Mouse (Mus musculus) urinary bladder, adult 2 months (tissue): ENCODE measurements around the gene Igdcc3. TPM values are rescaled to one million over a fixed set of nuclear protein-coding genes. Genes with fewer than 3 reads are reported as not detected.
A peak's percentile ranks its signal among the peaks of the same experiment; 100 is the strongest.

Experiments used
- DNase-seq: peaks from one replicate; pipeline ENCODE4 v3.0.0; 2022; ENCODE audit warnings: low spot score
- polyA plus RNA-seq: library from polyadenylated mRNA; depleted of rRNA; stranded (reverse); fragments of >200 nt; gene quantifications from 2 replicates; pipeline ENCODE4 v1.2.3, GENCODE M21; 2012; rRNA removed

Gene Igdcc3
- 2.3 and 2.7 TPM in 2 replicates for polyA plus RNA-seq

DNA sequence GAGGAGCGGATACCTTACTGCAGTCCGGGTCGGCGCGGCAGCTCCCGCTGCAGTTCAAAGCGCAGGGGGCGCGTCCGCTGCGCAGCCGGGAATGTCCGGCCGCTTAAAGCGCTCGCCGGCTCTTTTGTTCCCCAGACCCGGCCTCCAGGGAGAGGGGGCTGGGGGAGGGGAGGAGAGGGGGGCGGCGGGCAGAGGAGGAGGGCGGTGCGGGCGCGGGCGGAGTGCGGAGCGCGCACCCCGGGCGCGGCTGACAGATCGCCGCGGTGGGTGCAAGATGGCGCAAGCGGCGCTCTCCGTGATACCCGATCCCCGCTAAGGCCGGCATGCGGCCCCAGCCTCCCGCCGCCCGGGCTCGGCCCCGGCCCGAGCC is at the start of gene Igdcc3:
Gene Igdcc3, plus strand, starts transcription at position 254 of the 370 bp plus-strand sequence.
- no peak for DNase-seq

DNA sequence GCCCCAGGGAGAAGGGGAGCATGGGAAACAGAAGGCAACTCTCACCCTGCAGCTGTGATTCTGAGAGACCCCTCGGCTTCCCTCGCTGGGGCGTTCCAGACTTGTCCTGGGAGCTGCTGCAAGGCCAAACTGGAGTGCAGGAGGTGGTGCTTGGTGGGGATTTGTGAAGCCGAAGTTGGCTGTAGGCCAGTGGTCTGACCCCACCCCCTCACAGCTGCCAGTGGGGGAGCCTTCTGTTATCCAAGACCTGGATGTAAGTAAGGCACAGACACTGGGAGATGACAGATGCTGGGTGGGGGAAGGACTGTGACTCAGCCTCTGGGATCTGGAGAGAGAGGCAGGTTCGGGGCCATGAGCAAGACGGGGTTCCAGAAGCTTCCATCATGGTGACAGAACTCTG is 46.8 kb upstream of the Igdcc3 start:
- no peak for DNase-seq

DNA sequence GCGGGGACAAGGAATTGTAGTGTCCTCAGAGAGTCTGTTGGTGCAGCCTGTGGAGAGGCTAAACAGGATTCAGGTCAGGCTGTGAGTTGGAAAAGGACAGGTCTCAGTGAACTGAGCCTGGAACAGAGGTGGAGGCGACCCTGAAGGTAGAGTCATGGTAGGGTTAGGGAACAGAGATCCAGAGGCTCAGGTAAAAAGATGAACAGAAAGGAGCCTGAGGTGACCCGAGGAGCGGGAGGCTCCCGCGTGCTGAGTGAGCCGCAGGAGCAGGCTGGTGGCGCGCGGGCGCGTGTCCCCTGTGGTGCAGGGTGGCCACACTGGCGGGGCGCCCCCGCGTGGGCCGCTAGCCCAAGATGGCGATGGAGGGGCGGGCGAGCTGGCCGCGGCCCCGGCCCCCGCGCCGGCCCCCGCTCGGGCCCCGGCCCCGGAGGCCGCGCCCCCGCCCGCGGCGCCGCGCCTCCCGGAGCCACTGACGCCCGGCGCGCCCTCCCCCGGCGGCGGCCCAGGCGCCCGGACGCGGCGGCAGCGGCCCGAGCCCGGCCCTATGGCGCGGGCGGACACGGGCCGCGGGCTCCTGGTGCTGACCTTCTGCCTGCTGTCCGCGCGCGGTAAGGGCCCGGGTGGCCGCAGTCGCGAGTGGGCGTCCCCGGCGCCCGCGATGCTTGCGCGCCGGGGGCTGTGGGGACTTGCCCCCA is 39.9 kb upstream of the Igdcc3 start, which contains the start of gene Igdcc4:
Gene Igdcc4, plus strand, starts transcription at position 496 of the 695 bp plus-strand sequence.
- DNase-seq: no peak

DNA sequence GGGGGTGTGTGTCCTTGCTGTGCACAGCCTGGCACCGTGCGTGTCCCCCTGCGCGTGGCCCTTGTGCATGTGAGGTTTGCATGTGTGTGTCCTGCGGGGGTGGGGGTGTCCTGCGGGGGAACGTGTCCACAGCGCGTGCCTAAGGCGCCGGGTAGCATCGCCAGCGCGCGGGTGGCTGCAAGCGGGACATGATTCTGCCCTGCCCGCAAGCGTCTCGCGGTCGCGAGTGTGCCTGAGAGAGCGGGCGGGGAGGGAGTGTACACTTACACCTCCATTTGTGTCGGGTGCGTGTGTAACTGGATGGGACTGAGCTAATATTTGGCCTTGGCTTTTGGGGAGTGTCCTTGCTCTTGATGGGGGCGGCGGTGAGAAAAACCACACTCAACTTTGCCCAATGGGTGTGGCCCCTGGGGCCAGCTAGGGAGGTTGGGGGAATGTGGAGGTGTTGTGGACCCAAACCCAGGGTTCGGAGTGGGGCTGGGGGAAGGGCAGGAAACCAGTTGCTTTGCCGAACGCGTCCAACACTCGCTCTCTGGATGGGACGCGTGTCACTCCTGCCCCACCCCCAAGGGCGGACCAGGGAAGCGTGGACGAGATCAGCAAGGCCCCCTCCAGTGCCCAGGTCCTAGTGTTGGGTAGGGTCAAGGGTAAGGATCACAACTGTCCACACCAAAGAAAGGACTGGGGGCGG is 39.2 kb upstream of the Igdcc3 start:
- no peak for DNase-seq

DNA sequence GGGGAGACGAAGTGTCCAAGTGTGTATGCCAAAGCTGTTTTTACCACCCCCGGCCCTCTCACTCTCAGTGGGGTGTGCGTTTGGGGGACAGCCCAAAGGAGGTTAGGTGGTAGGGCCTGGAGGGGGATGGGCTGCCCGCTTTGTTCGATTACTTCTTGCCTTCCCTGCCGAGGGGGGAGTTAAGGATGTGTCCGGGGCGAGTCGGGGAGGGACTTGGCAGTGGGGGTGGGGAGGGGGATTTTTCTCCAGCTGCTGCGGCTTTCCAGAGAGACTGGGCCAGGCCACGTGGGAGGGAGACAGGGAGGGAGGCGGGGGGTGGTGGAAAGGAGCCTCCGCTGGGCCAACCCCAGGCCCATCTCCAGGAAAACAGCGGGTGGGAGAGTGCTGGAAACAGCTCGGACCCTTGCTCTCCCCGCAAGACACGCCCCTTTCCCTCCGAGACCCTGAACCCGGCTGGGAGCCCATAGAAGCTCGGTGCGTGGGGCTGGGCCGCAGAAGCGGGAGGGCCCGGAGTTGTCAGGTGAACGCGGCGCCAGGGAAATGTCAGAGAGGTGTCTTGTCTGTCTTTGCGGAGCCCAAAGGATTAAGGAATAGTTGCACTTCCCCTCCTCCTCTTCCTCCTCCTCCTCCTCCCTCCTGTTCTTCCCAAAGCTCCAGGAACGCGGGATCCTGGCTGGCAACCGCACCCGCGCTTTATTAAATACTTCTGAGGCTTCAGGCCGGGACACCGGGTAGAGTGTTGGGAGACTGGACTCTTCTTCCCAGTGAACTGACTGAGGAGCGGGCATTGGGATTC is 38.4 kb upstream of the Igdcc3 start:
- DNase-seq: no peak

DNA sequence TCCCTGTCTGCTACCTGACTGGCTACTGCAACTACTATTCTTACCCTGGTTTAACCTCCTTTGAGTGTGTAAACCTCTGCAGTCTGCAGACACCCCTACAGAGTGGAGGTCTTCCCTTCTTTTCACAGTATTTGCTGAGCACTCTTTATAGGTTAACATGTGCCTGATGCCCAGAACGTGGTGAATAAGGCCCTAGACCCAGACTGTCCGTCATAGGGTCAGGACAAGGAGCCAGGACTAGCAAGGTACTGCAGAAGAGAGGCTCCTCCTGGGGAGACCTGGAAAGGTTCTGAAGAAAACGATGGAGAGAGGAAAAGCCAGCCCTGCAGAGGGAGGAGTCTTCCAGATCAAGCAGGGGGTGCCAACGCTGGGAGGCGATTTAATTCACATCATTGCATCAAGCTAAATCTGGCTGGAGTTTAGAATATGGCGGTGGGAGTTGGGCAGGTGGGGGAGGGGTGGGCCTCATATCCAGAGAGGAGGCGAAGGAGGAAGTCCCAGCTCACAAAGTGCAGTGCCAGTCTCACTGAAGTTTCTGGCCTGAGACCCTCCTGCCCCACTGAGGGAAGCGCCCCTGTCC is 37.7 kb upstream of the Igdcc3 start:
- no peak for DNase-seq

DNA sequence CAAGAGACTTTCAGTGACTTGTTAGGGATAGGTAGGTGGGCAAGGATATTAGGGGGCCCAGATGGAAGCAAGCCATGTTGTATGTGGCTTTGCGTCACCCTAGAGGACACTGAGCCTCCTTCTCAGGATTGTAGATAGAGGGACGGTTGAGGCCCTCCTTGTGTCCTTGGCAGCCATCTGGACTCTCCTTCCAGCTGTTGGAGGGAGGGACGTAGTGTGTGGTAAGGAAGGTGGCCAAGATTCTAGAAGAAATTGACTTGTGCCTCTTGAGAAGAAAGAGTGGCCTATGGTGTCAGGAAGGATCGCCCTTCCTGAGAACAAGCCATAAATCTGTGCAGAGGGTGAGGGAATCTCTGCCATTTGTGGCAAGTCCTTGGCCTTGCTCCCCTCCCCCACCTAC is 34.2 kb upstream of the Igdcc3 start:
- DNase-seq: no peak

DNA sequence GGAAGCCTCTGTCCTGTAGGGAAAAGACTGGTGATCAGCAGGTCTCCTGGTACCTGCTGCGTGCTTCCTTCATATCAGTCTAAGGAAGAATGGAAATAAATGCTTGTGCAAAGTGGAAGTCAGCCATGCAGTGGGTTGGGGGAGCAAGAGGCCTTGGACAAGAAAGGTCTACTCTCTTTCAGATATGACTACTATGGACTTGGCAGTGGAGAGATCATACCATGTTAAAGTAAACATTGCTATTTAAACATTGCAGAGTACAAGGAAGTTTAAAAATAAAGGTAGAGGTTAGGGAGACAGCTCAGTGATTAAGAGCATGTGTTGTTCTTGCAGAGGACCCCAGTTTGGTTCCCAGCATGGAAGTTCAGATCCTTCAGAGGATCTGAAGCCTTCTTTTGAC is 33.1 kb upstream of the Igdcc3 start:
- DNase-seq: no peak

DNA sequence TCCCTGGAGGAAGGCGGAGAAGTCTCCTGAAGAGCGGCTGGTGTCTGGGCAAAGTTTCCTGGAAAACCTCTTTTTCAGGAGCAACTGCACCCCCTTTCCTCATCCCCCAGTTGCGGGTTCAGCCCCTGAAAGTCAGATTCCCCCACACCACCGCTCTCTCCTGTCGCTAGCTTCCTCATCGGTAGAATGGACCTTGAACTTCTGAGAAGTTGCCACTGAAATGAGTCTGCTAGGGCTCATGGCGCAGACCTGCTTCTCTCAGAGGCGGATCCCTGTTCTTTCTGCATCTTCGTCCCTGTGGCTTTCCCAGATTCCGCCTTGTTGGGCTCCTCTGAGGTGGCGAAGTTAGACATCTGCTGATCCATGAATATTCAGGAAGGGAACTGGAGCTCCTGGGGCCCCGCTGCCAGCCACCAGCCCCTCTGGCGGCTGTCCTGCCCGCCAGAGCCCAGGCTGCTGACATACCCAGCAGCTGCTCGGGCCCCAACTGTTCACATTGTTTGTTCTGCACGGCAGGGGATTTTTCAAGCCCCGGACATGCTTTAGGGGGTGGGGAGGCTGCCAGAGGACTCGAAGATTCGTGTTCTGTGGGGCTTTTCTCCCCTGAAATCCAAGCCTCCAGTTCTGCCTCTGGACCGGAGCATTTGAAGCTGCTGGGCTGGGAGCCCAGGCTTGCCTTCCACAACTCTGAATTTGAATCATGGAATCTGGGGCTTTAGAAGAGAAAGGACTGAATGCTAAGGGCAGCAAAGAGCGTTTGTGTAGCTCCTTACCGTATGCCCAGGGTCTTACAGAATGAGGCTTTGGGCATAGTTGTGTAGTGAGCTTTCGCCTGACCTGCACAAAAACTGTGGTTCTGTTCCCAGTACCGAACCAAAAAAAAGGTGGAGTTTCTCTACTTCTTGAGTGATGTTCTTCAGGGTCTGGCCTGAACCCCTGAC is 31.6 kb upstream of the Igdcc3 start:
- DNase-seq: no peak

DNA sequence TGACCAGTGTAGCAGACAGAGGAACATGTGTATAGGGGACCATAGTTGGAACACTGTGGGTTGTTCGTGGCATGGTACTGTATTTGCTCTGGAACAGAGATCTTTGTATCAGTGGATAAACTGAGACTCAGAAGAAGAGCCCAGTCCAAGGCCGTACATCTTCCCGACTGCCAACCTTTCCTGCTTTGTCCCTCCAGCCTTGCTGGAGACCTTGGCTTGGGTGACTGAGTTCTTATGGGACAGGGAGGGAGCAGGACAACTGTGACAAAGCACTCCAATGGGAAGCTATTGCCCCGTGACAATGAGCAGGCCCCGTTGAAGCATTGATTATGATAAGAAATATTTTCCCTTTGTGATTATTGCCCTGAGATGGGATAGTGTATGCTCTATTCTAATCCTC is 29.3 kb upstream of the Igdcc3 start:
- no peak for DNase-seq

DNA sequence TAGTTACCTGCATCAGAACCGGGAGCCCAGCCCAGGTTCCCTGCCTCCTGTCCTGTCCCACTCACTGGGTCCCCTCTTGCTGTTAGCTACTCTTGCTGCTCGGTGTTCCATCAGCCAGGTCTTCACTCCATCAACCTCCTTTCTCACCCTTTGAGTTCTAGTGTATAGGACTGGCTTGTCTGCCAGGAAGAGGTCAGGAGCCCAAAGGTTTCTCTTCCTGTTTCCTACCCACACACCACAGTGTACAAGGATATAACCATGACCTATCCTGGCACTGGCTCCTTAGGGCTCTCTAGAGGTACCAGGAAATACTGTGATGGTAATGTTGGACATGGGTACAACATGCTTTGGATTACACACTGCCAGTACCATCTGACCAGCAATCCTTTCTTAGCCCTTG is 27.3 kb upstream of the Igdcc3 start:
- DNase-seq: no peak

DNA sequence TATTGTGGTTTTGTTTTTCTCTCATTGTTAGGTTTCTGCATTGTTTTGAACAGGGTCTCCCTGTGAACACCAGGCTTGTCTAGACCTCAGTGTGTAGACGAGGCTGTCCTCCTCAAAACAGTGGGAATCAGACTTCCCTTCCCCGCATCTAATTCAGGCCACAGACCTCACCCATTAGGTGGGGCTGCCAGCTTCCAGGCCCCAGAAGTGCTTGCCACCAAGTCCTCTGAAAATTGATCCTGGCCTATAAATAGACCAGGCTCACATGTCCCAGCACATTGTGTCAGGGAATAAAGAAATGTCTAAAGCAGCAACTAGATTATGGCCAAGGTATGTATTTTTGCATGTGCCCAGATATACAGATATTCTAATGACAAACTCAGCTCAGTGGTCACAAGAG is 25.1 kb upstream of the Igdcc3 start:
- DNase-seq: no peak

DNA sequence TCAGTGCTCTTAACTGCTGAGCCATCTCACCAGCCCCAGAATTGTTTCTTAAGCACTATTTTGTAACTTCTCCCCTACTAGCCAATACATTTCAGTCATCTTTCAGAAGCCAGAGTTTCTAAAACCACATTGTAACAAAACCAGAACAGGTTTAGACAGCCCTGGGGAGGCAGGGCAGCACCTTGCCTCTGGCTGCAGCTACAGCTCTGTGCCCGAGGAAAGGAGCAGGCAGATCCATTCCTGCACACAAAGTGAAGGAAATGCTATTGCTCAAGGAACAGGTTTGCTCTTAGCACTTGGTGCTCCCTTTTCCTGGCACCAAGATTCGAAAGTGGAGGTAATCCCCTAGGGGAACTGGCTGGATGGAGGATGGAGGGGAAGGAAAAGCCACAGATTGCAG is 23.5 kb upstream of the Igdcc3 start:
- DNase-seq: no peak

DNA sequence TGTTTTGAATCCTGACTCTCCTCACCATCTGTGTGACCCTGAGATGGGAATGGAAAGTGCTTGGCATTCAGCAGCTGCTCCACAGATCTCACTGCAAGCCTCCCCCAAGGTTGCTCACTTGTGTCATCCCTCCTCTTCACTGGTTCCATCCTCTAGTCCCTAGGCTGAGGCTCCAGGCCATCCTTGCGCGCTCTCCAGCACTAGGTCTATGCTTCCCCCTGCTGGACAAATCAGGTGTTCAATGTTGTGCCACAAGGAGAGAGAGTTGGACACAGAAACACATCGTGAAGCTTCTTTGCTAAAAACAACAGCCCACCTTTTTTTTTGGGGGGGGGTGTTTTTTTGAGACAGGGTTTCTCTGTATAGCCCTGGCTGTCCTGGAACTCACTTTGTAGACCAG is 20.1 kb upstream of the Igdcc3 start:
- DNase-seq: no peak

DNA sequence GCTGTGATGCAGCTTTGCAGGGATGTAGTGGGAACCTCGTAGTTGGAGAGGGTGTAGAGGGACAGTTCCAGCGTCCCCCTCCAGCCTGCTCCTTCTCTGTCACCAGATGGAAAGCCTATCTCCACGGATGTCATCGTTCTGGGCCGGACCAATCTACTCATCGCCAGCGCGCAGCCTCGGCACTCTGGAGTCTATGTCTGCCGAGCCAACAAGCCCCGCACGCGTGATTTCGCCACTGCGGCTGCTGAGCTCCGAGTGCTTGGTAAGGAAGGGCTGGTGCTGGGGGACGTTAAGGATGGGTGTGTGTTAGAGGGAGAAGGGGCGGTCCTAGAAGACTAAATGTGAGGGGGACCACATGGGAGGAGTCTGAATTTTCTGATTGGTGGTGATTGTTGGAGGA is 18.4 kb upstream of the Igdcc3 start:
- no peak for DNase-seq

DNA sequence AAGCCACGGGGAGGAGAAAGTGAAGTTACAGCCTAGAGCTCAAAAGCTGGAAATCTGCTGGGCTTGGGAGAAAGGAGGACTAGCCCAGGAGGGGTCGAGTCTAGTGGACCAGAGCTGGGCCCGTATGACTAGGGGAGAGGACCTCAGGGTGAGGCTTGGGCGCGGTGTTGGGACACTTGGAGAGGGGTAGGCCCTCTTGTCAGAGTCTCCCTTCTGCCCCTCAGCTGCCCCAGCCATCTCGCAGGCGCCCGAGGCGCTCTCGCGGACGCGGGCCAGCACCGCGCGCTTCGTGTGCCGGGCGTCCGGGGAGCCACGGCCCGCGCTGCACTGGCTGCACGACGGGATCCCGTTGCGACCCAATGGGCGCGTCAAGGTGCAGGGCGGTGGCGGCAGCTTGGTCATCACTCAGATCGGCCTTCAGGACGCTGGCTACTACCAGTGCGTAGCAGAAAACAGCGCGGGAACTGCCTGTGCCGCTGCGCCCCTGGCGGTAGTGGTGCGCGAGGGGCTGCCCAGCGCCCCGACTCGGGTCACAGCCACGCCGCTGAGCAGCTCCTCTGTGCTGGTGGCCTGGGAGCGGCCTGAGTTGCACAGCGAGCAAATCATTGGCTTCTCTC is 17.3 kb upstream of the Igdcc3 start:
- DNase-seq: no peak

DNA sequence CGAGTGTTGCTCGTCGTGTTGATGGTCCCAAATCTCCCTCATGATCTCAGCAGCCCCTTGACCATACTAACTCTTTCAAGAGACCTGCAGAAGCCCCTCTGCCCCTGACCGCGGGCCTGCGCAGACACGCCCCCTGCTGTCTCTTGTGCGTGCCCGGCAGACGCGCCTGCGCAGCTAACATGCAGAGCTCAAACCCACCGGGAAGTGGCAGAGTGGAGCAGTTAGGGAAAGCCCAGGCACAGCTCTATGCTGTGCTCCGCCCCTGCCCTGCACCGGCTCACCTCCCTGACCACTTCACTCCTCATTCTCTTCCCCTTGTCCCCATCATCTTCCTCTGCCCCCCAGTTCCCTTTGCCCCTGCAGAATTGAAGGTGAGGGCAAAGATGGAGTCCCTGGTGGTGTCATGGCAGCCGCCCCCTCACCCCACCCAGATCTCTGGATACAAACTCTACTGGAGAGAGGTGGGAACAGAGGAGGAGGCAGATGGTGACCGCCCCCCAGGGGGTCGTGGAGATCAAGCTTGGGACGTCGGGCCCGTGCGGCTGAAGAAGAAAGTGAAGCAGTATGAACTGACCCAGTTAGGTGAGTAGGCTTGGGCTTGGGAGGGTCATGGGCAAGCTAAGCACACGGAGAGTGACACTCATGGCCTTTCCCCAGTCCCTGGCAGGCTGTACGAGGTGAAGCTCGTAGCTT is 12.7 kb upstream of the Igdcc3 start:
- no peak for DNase-seq

DNA sequence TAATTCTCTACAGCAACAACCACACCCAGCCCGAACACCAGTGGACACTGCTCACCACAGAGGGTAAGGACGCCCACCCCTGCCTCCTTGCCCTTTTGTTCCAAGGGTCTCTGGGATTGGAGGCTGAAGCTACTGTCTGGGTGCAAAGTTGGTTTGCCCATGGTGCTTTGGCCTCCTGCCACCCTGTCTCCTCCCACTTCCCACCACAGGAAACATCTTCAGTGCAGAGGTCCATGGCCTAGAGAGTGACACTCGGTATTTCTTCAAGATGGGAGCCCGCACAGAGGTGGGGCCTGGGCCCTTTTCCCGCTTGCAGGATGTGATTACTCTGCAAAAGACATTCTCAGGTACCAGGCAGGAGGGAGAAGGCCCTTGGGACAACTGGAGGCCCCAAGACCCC is 9.3 kb upstream of the Igdcc3 start:
- DNase-seq: no peak

DNA sequence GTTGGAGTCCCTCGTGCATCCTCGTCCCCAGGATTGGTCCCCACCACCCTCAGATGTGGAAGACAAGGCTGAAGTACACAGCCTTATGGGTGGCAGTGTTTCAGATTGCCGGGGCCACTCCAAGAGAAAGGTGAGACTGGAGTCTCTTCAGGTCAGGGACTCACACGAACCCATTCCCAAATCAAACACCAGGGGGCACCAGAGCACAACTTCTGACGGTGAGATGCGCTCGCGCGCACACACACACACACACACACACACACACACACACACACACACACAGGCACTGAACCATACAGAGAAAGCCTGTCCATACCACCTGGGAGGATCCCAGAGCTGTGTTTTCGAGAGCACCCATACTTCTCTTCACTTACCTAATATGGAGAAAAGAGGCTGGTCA is 7.2 kb upstream of the Igdcc3 start:
- peak; percentile 61 for DNase-seq

DNA sequence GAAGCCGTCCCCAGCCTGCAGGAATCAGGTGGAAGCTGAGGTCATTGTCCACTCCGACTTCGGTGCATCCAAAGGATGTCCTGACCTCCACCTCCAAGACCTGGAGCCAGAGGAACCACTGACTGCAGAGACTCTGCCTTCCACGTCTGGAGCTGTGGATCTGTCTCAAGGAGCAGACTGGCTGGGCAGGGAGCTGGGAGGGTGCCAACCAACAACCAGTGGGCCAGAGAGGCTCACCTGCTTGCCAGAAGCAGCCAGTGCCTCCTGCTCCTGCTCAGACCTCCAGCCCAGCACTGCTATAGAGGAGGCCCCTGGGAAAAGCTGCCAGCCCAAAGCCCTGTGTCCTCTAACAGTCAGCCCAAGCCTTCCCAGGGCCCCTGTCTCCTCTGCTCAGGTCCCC is 5.9 kb upstream of the Igdcc3 start:
- DNase-seq: no peak
